Mouse (Mus musculus): ENCODE results near the gene Wnt10b.

The Wnt10b gene

GRCm38 (mm10) chr15:98780573-98780972 lies 2.6 kb upstream of the Wnt10b start:
- Histone ChIP-seq H3K27me3 (ENCODE audit: insufficient read depth, low read length) (peaks cover 73% of the 10 kb centered on the region), H3K4me1 (replicated peaks; ENCODE audit: low read depth, low read length) (peaks cover 57% of the 10 kb centered on the region), H3K9me3 (ENCODE audit: low read length) (no peaks in the 10 kb centered on the region), H3K36me3 (ENCODE audit: insufficient read depth, low read length) (no peaks in the 10 kb centered on the region), H3K4me3 (replicated peaks; ENCODE audit: low read length) (peak overlapping the region; percentile 35)
- TF ChIP-seq CTCF (conservative IDR thresholded peaks at IDR 0.05; ENCODE audit: low read length) (0 out of 2 replicates have a peak, but pooled peaks have one; percentile 13), NANOG (IDR thresholded peaks at IDR 0.05; ENCODE audit: borderline replicate concordance, low read length) (no peak), POU5F1 (IDR thresholded peaks at IDR 0.05; ENCODE audit: borderline replicate concordance, low read length) (no peak)

GRCm38 (mm10) chr15:98780075-98780474 lies 2.1 kb upstream of the Wnt10b start:
- Histone ChIP-seq H3K9me3 (ENCODE audit: low read length) (no peaks in the 10 kb centered on the region), H3K36me3 (ENCODE audit: insufficient read depth, low read length) (no peaks in the 10 kb centered on the region), H3K4me1 (replicated peaks; ENCODE audit: low read depth, low read length) (peaks cover 56% of the 10 kb centered on the region), H3K4me3 (replicated peaks; ENCODE audit: low read length) (peak overlapping the region; percentile 35; the same call in 1 of the 2 replicates), H3K27me3 (ENCODE audit: insufficient read depth, low read length) (peaks cover 75% of the 10 kb centered on the region)
- TF ChIP-seq NANOG (IDR thresholded peaks at IDR 0.05; ENCODE audit: borderline replicate concordance, low read length) (no peak), CTCF (conservative IDR thresholded peaks at IDR 0.05; ENCODE audit: low read length) (no peak), POU5F1 (IDR thresholded peaks at IDR 0.05; ENCODE audit: borderline replicate concordance, low read length) (no peak)

- Histone ChIP-seq H3K9me3 (ENCODE audit: low read length) (no peaks in the 10 kb centered on the region), H3K27me3 (ENCODE audit: insufficient read depth, low read length) (peaks cover 87% of the 10 kb centered on the region), H3K4me3 (replicated peaks; ENCODE audit: low read length) (peak overlapping the region; percentile 57; the same call in 1 of the 2 replicates), H3K4me1 (replicated peaks; ENCODE audit: low read depth, low read length) (peaks cover 59% of the 10 kb centered on the region), H3K36me3 (ENCODE audit: insufficient read depth, low read length) (no peaks in the 10 kb centered on the region)
- TF ChIP-seq POU5F1 (IDR thresholded peaks at IDR 0.05; ENCODE audit: borderline replicate concordance, low read length): no peak
- no peak for TF ChIP-seq NANOG (IDR thresholded peaks at IDR 0.05; ENCODE audit: borderline replicate concordance, low read length)
- TF ChIP-seq CTCF (conservative IDR thresholded peaks at IDR 0.05; ENCODE audit: low read length): no peak
Observed at GRCm38 (mm10) chr15:98778806-98779205, 856 bp upstream of the Wnt10b start.

GRCm38 (mm10) chr15:98778191-98778770 lies 331 bp upstream of the Wnt10b start:
- Histone ChIP-seq H3K27me3 (ENCODE audit: insufficient read depth, low read length) (peaks cover 90% of the 10 kb centered on the region), H3K9me3 (ENCODE audit: low read length) (no peaks in the 10 kb centered on the region), H3K4me3 (replicated peaks; ENCODE audit: low read length) (peak overlapping the region; percentile 57), H3K36me3 (ENCODE audit: insufficient read depth, low read length) (no peaks in the 10 kb centered on the region), H3K4me1 (replicated peaks; ENCODE audit: low read depth, low read length) (peaks cover 64% of the 10 kb centered on the region)
- no peak for TF ChIP-seq CTCF (conservative IDR thresholded peaks at IDR 0.05; ENCODE audit: low read length)
- no peak for TF ChIP-seq POU5F1 (IDR thresholded peaks at IDR 0.05; ENCODE audit: borderline replicate concordance, low read length)
- TF ChIP-seq NANOG (IDR thresholded peaks at IDR 0.05; ENCODE audit: borderline replicate concordance, low read length): no peak

- Histone ChIP-seq H3K9me3 (ENCODE audit: low read length) (no peaks in the 10 kb centered on the region), H3K4me3 (replicated peaks; ENCODE audit: low read length) (peak overlapping the region; percentile 57; the same call in 1 of the 2 replicates), H3K27me3 (ENCODE audit: insufficient read depth, low read length) (peaks cover 98% of the 10 kb centered on the region), H3K4me1 (replicated peaks; ENCODE audit: low read depth, low read length) (peaks cover 76% of the 10 kb centered on the region), H3K36me3 (ENCODE audit: insufficient read depth, low read length) (no peaks in the 10 kb centered on the region)
- TF ChIP-seq POU5F1 (IDR thresholded peaks at IDR 0.05; ENCODE audit: borderline replicate concordance, low read length) (no peak), NANOG (IDR thresholded peaks at IDR 0.05; ENCODE audit: borderline replicate concordance, low read length) (no peak), CTCF (conservative IDR thresholded peaks at IDR 0.05; ENCODE audit: low read length) (no peak)
Observed at GRCm38 (mm10) chr15:98777005-98777616, 839 bp downstream of the Wnt10b start.

- H3K4me3 ChIP-seq (replicated peaks; ENCODE audit: low read length): peak overlapping the region; percentile 57
- H3K36me3 ChIP-seq (ENCODE audit: insufficient read depth, low read length): no peaks in the 10 kb centered on the region
- H3K27me3 ChIP-seq (ENCODE audit: insufficient read depth, low read length): peaks cover 98% of the 10 kb centered on the region
- H3K9me3 ChIP-seq (ENCODE audit: low read length): no peaks in the 10 kb centered on the region
- no peak for TF ChIP-seq NANOG (IDR thresholded peaks at IDR 0.05; ENCODE audit: borderline replicate concordance, low read length)
- TF ChIP-seq POU5F1 (IDR thresholded peaks at IDR 0.05; ENCODE audit: borderline replicate concordance, low read length): no peak
- TF ChIP-seq CTCF (conservative IDR thresholded peaks at IDR 0.05; ENCODE audit: low read length): no peak
- peaks cover 83% of the 10 kb centered on the region for H3K4me1 ChIP-seq (replicated peaks; ENCODE audit: low read depth, low read length)
Observed at GRCm38 (mm10) chr15:98776280-98777004, 1.5 kb downstream of the Wnt10b start.

GRCm38 (mm10) chr15:98775533-98775932 lies 2.4 kb downstream of the Wnt10b start:
- Histone ChIP-seq H3K36me3 (ENCODE audit: insufficient read depth, low read length) (no peaks in the 10 kb centered on the region), H3K27me3 (ENCODE audit: insufficient read depth, low read length) (peaks cover 96% of the 10 kb centered on the region), H3K9me3 (ENCODE audit: low read length) (no peaks in the 10 kb centered on the region), H3K4me3 (replicated peaks; ENCODE audit: low read length) (no peak overlapping the region), H3K4me1 (replicated peaks; ENCODE audit: low read depth, low read length) (peaks cover 80% of the 10 kb centered on the region)
- no peak for TF ChIP-seq CTCF (conservative IDR thresholded peaks at IDR 0.05; ENCODE audit: low read length)
- TF ChIP-seq NANOG (IDR thresholded peaks at IDR 0.05; ENCODE audit: borderline replicate concordance, low read length): no peak
- TF ChIP-seq POU5F1 (IDR thresholded peaks at IDR 0.05; ENCODE audit: borderline replicate concordance, low read length): no peak

GRCm38 (mm10) chr15:98774096-98774495 lies 3.9 kb downstream of the Wnt10b start:
- Histone ChIP-seq H3K27me3 (ENCODE audit: insufficient read depth, low read length) (peaks cover 96% of the 10 kb centered on the region), H3K4me1 (replicated peaks; ENCODE audit: low read depth, low read length) (peaks cover 69% of the 10 kb centered on the region), H3K9me3 (ENCODE audit: low read length) (no peaks in the 10 kb centered on the region), H3K36me3 (ENCODE audit: insufficient read depth, low read length) (no peaks in the 10 kb centered on the region), H3K4me3 (replicated peaks; ENCODE audit: low read length) (no peak overlapping the region)
- TF ChIP-seq POU5F1 (IDR thresholded peaks at IDR 0.05; ENCODE audit: borderline replicate concordance, low read length) (no peak), NANOG (IDR thresholded peaks at IDR 0.05; ENCODE audit: borderline replicate concordance, low read length) (no peak), CTCF (conservative IDR thresholded peaks at IDR 0.05; ENCODE audit: low read length) (no peak)
